Mouse (Mus musculus): ENCODE results near the gene Exoc7. TPM values are rescaled to one million over a fixed set of nuclear protein-coding genes. Genes with fewer than 3 reads are reported as not detected.

The Exoc7 gene
- polyA plus RNA-seq, 1 experiment: 21.8 TPM

DNA sequence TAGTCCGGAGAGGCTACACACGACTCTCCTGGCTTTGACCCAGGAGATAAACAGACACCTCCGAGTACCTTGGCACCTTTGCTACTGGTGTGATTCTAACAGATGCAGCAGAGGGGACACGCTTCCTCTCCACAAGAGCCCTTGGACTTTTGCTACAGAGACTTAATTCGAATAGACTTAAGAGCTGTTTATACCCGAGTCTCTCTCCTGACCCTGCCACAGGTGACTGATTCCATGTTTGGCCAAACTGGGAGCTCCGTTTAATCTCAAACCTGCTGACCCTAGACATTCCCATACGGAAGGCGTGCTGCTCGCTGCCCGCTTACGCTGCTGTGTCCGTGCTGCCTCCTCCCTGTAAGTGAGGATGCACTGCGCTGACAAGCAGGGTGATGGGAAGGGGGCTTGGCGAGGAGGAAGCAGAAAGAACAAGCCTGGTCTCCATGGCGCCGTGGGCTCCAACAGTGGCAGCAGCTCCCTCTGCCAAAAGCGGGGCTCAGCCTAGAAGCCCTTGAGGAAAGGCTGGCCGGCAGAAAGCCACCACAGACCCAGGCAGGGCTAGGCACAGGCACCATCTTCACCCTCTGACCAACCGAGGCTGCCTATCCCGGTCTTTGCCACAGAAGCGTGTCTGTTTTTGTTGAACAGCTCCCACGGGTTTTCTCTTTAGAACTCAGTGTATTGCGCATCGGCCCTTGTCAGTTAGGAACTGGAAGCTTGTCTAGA lies 35.2 kb upstream of the Exoc7 start:
- TF ChIP-seq POLR2A (IDR thresholded peaks at IDR 0.05; ENCODE audit: low read depth, low read length) (no peak), CTCF (IDR thresholded peaks at IDR 0.05; ENCODE audit: extremely low read depth, insufficient read depth, insufficient read length, insufficient replicate concordance) (no peak)
- Histone ChIP-seq H3K36me3 (ENCODE audit: control insufficient read depth, insufficient read depth, low read length) (peaks cover 15% of the 10 kb centered on the region; the same call in 1 of the 2 replicates), H3K4me3 (ENCODE audit: extremely low read depth, insufficient read depth, insufficient read length) (no peak overlapping the region), H3K4me1 (ENCODE audit: control insufficient read depth, insufficient read depth, insufficient read length) (no peaks in the 10 kb centered on the region; the same call in 1 of the 2 replicates), H3K27ac (ENCODE audit: insufficient read depth, low read length) (no peak overlapping the region), H3K27me3 (ENCODE audit: control insufficient read depth, insufficient read depth, low read length) (no peaks in the 10 kb centered on the region)
- no peak for DNase-seq (ENCODE audit: low read depth in 1 of 2, low spot score in 2 of 2)
- 88% methylated on average over 25 of the region's 25 CpGs for WGBS

DNA sequence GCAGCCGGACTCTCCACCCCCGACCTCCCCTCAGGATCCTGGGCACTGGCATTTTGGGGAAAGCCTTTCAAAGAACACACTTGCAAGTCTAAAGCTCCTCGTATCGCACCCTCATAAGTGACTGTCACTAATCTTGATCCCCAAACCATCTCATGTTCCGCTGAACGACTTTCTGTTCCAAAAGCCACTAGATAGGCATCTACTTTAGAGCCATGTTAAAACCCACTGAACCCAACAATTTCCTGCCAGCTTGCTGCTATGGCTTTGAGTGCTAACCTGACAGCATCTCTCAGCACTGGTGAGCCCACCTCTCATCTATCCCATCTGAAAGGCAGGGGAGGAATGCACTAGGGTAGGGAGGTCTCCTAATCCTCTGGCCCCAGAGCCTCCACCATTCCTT lies 30.5 kb upstream of the Exoc7 start:
- H3K4me3 ChIP-seq (ENCODE audit: extremely low read depth, insufficient read depth, insufficient read length): no peak overlapping the region
- H3K27ac ChIP-seq (ENCODE audit: insufficient read depth, low read length): no peak overlapping the region
- TF ChIP-seq CTCF (IDR thresholded peaks at IDR 0.05; ENCODE audit: extremely low read depth, insufficient read depth, insufficient read length, insufficient replicate concordance) (no peak), POLR2A (IDR thresholded peaks at IDR 0.05; ENCODE audit: low read depth, low read length) (no peak)
- DNase-seq (ENCODE audit: low read depth in 1 of 2, low spot score in 2 of 2): no peak
- peaks cover 9% of the 10 kb centered on the region for H3K27me3 ChIP-seq (ENCODE audit: control insufficient read depth, insufficient read depth, low read length)
- H3K36me3 ChIP-seq (ENCODE audit: control insufficient read depth, insufficient read depth, low read length): no peaks in the 10 kb centered on the region
- 55% methylated on average over 6 of the region's 6 CpGs for WGBS
- peaks cover 8% of the 10 kb centered on the region; the same call in 1 of the 2 replicates for H3K4me1 ChIP-seq (ENCODE audit: control insufficient read depth, insufficient read depth, insufficient read length)

DNA sequence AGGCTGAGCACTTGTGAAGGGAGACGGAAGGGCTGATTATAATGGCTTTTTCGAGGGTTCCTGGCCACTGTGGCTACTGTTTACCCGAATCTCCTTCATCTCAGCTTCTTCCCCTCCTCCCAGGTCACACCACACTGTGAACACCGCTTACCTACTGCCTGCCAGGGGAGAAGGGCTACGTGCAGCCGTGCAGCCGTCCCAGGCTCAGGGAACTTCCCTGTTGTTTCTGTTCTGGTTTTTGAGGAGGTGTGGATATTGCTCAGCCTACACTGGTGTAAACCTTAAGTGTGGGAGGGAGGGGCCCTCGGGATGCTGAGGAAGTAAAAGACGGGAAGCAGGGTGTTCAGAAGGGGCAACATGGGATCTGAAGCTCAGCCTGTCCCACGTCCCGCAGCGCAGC lies 30.0 kb upstream of the Exoc7 start:
- WGBS: 57% methylated on average over 12 of the region's 12 CpGs
- Histone ChIP-seq H3K36me3 (ENCODE audit: control insufficient read depth, insufficient read depth, low read length) (no peaks in the 10 kb centered on the region), H3K4me3 (ENCODE audit: extremely low read depth, insufficient read depth, insufficient read length) (no peak overlapping the region), H3K27ac (ENCODE audit: insufficient read depth, low read length) (no peak overlapping the region), H3K27me3 (ENCODE audit: control insufficient read depth, insufficient read depth, low read length) (peaks cover 9% of the 10 kb centered on the region), H3K4me1 (ENCODE audit: control insufficient read depth, insufficient read depth, insufficient read length) (peaks cover 8% of the 10 kb centered on the region; the same call in 1 of the 2 replicates)
- no peak for DNase-seq (ENCODE audit: low read depth in 1 of 2, low spot score in 2 of 2)
- TF ChIP-seq POLR2A (IDR thresholded peaks at IDR 0.05; ENCODE audit: low read depth, low read length): no peak
- no peak for TF ChIP-seq CTCF (IDR thresholded peaks at IDR 0.05; ENCODE audit: extremely low read depth, insufficient read depth, insufficient read length, insufficient replicate concordance)

DNA sequence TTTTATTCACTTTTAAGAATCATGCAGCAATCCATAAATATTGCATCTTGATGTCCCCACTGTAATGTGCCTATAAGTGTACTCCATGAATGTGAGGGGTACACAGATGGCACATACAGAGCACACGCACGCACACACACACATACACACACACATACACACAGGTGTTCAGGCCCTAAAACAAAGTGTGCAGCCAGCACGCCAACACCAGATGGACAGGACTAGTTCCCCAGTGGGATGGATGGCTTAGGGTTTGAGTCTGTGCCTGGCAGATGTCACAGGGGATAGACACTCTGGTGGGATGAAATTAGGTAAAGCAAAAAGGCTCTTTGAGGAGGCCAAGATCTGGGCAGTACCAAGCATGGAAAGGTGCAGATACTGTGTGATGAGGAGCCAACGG lies 29.4 kb upstream of the Exoc7 start:
- no peak for DNase-seq (ENCODE audit: low read depth in 1 of 2, low spot score in 2 of 2)
- peaks cover 8% of the 10 kb centered on the region; the same call in 1 of the 2 replicates for H3K4me1 ChIP-seq (ENCODE audit: control insufficient read depth, insufficient read depth, insufficient read length)
- H3K36me3 ChIP-seq (ENCODE audit: control insufficient read depth, insufficient read depth, low read length): no peaks in the 10 kb centered on the region
- WGBS: 87% methylated on average over 4 of the region's 4 CpGs
- TF ChIP-seq CTCF (IDR thresholded peaks at IDR 0.05; ENCODE audit: extremely low read depth, insufficient read depth, insufficient read length, insufficient replicate concordance): no peak
- no peak for TF ChIP-seq POLR2A (IDR thresholded peaks at IDR 0.05; ENCODE audit: low read depth, low read length)
- peaks cover 9% of the 10 kb centered on the region for H3K27me3 ChIP-seq (ENCODE audit: control insufficient read depth, insufficient read depth, low read length)
- H3K27ac ChIP-seq (ENCODE audit: insufficient read depth, low read length): no peak overlapping the region
- H3K4me3 ChIP-seq (ENCODE audit: extremely low read depth, insufficient read depth, insufficient read length): no peak overlapping the region

DNA sequence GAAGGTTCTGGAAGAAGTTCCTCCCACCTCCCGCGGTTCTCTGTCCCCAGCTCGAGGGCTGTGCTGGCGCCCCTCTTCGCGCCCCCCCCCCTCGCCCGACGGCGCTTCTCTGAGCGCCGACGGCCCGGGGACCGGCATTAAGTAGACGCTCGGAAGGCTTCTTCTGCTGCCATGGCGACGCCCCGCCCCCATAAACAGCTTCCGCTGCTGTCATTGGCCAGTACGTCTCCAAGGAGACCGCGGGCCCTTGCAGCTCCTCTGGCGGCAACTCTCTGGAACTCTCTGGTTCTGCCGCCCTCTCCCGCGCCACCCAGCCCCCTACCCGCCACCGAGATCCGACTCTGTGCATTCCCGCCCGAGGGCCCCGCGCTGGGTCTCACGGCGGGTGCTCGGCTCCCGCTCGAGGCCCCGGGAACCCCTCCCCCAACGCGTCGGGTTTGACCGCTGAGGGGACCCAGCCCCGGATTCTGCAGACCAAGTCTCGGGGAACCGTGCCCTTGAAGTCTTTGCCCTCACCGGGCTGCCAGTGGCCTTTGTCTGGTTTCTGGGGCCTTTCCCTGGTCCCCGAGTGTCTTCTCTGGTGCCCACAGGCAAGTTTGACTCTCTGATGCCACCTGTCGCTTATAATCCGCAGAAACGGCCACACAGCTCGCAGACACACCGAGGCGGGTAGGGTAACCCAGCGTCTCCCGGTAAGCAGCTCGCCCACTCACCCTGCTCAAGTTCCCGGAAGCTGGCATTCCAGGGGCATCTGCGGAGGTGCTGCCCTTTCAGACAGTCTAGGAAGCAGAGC lies 28.4 kb upstream of the Exoc7 start, which contains the start of gene Foxj1:
Gene Foxj1 (minus strand): TSS at position 156 of the 793 bp plus-strand sequence.
- TF ChIP-seq POLR2A (IDR thresholded peaks at IDR 0.05; ENCODE audit: low read depth, low read length): no peak
- peak; percentile 55; the same call in 1 of the 2 replicates for TF ChIP-seq CTCF (IDR thresholded peaks at IDR 0.05; ENCODE audit: extremely low read depth, insufficient read depth, insufficient read length, insufficient replicate concordance)
- H3K4me1 ChIP-seq (ENCODE audit: control insufficient read depth, insufficient read depth, insufficient read length): peaks cover 8% of the 10 kb centered on the region; the same call in 1 of the 2 replicates

DNA sequence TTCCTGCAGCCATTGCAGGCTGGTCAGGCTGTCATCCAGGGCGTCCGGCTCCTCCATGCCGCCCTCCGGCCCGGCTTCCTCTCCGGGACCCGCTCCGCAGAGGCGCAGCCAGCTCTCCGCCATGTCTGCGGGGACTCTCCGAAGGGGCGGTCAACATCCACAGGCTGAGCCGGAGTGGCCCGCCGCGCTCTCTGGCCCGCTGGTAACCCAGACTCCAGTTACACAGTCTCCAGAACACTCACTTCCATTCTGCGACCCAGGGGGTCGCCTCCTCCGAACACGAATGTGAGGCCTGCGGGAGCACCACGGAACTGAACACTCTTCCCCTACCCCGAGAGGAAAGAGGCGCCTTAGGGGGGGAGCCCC lies 27.4 kb upstream of the Exoc7 start:
- peaks cover 9% of the 10 kb centered on the region for H3K27me3 ChIP-seq (ENCODE audit: control insufficient read depth, insufficient read depth, low read length)

More for the DNA sequence above, 28.4 kb upstream of the Exoc7 start, which contains the start of gene Foxj1:
- WGBS: under 1% methylated on average over 56 of the region's 61 CpGs
- peak; percentile 84 to 92 for DNase-seq (ENCODE audit: low read depth in 1 of 2, low spot score in 2 of 2)
- H3K4me3 ChIP-seq (ENCODE audit: extremely low read depth, insufficient read depth, insufficient read length): peak within 1 kb of the TSS; percentile 54
- H3K27me3 ChIP-seq (ENCODE audit: control insufficient read depth, insufficient read depth, low read length): peaks cover 9% of the 10 kb centered on the region
- no peak within 1 kb of the TSS for H3K27ac ChIP-seq (ENCODE audit: insufficient read depth, low read length)
- no peaks in the 10 kb centered on the region for H3K36me3 ChIP-seq (ENCODE audit: control insufficient read depth, insufficient read depth, low read length)

More for the DNA sequence above, 27.4 kb upstream of the Exoc7 start:
- DNase-seq (ENCODE audit: low read depth in 1 of 2, low spot score in 2 of 2): no peak
- Histone ChIP-seq H3K27ac (ENCODE audit: insufficient read depth, low read length) (no peak overlapping the region), H3K4me1 (ENCODE audit: control insufficient read depth, insufficient read depth, insufficient read length) (peaks cover 8% of the 10 kb centered on the region; the same call in 1 of the 2 replicates), H3K4me3 (ENCODE audit: extremely low read depth, insufficient read depth, insufficient read length) (no peak overlapping the region), H3K36me3 (ENCODE audit: control insufficient read depth, insufficient read depth, low read length) (no peaks in the 10 kb centered on the region)
- no peak for TF ChIP-seq CTCF (IDR thresholded peaks at IDR 0.05; ENCODE audit: extremely low read depth, insufficient read depth, insufficient read length, insufficient replicate concordance)
- no peak for TF ChIP-seq POLR2A (IDR thresholded peaks at IDR 0.05; ENCODE audit: low read depth, low read length)
- WGBS: 12% methylated on average over 20 of the region's 26 CpGs
